Comparison of ENCODE assay signal across 8 mouse cellular contexts in the genomic region with DNA sequence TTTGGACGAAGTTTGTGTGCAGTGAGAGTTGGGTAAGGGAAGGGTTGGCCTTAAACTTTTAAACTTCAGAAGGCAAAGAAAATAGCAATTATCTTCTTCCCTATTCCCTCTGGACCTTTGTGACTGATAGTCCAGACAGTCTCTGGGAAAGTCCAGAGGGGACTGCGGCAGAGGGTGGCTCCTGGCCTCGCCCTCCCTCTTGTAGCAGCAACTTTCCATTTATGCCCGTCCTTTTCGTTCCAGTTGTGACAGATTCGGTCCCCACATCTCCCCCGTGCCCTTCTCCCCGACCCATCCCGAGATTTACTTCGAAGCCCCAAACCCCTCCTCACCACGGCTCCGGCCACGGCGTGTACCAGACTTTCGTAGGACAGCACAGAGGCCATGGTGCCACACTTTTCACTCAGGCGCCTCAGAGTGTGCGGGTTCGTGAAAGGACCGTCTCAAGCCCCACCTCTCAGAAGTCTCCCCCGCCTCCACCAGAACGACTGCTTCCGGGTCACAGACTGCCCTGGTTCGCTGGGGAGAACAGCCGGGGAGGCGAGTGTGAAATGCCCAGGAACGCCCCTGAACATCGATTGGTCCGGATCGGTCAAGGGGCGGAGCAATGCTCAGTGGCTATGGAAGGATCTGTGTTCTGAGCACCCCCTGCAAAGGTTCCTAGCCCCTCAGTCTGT. TPM values are rescaled to one million over a fixed set of nuclear protein-coding genes. Genes with fewer than 3 reads are reported as not detected.
DNase-seq lines count a peak whose midpoint lies in the region; ATAC-seq lines count a peak whose summit lies in the region.

A gene (minus strand): TSS at position 468 of the 677 bp plus-strand sequence.

- peak within 1 kb of the TSS; percentile 87 for H3K4me3 ChIP-seq in brown adipose tissue, adult 24 weeks (ENCODE audit: insufficient read depth, low read depth, low read length)
- H3K4me3 ChIP-seq in heart, embryonic 14.5 days (ENCODE audit: control insufficient read depth in 1 of 2, insufficient read depth in 1 of 2, low read depth in 1 of 2, low read length in 2 of 2), result peak within 1 kb of the TSS; percentile 70 to 93
- peak within 1 kb of the TSS; percentile 79 for H3K4me3 ChIP-seq in liver, embryonic 13.5 days (replicated peaks)
- H3K4me3 ChIP-seq in stomach, embryonic 16.5 days (replicated peaks; ENCODE audit: low read length), result peak within 1 kb of the TSS; percentile 69

- H3K27ac ChIP-seq in brown adipose tissue, adult 24 weeks (replicated peaks; ENCODE audit: low read depth, low read length), result peak within 1 kb of the TSS; percentile 90
- H3K27ac ChIP-seq in heart, embryonic 14.5 days (replicated peaks in 1 of 2; ENCODE audit: control insufficient read depth in 1 of 2, insufficient read depth in 1 of 2, low read depth in 2 of 2, low read length in 2 of 2), result peak within 1 kb of the TSS; percentile 81 to 82
- H3K27ac ChIP-seq in liver, embryonic 13.5 days, result peak within 1 kb of the TSS; percentile 88
- peak within 1 kb of the TSS; percentile 90 for H3K27ac ChIP-seq in stomach, embryonic 16.5 days (ENCODE audit: low read length)

- H3K4me2 ChIP-seq in heart, embryonic 14.5 days (ENCODE audit: low read length), result peak within 1 kb of the TSS; percentile 93
- H3K4me2 ChIP-seq in liver, embryonic 13.5 days, result peak within 1 kb of the TSS; percentile 86
- peak within 1 kb of the TSS; percentile 92 for H3K4me2 ChIP-seq in stomach, embryonic 16.5 days (ENCODE audit: low read depth, low read length)

- peaks cover 4% of the 10 kb centered on the region; the same call in 1 of the 2 replicates for H3K4me1 ChIP-seq in brown adipose tissue, adult 24 weeks (ENCODE audit: control insufficient read depth, insufficient read depth, insufficient read length, low read length)
- peaks cover 0 to 22% of the 10 kb centered on the region in 2 experiments; a peak in 3 of 4 replicates for H3K4me1 ChIP-seq in heart, embryonic 14.5 days (ENCODE audit: control insufficient read depth in 2 of 2, insufficient read depth in 2 of 2, low read length in 2 of 2)
- H3K4me1 ChIP-seq in liver, embryonic 13.5 days (replicated peaks), result peaks cover 57% of the 10 kb centered on the region
- H3K4me1 ChIP-seq in stomach, embryonic 16.5 days (ENCODE audit: control insufficient read depth, insufficient read depth, low read length), result peaks cover 14% of the 10 kb centered on the region

- under 1% methylated on average over 30 of the region's 30 CpGs for WGBS in heart, embryonic 14.5 days
- under 1% methylated on average over 30 of the region's 30 CpGs for WGBS in liver, embryonic 13.5 days (ENCODE audit: insufficient replicate concordance)
- WGBS in stomach, embryonic 16.5 days, result under 1% methylated on average over 30 of the region's 30 CpGs

- H3K9ac ChIP-seq in heart, embryonic 14.5 days (ENCODE audit: low read length), result peak within 1 kb of the TSS; percentile 83
- H3K9ac ChIP-seq in liver, embryonic 13.5 days, result peak within 1 kb of the TSS; percentile 86
- H3K9ac ChIP-seq in stomach, embryonic 16.5 days (ENCODE audit: low read length), result peak within 1 kb of the TSS; percentile 81

- peaks cover 29% of the 10 kb centered on the region for H3K36me3 ChIP-seq in heart, embryonic 14.5 days (ENCODE audit: control insufficient read depth, insufficient read depth, low read length)
- peaks cover 9% of the 10 kb centered on the region; the same call in 1 of the 2 replicates for H3K36me3 ChIP-seq in liver, embryonic 13.5 days
- H3K36me3 ChIP-seq in stomach, embryonic 16.5 days (ENCODE audit: control insufficient read depth, insufficient read depth, low read length), result no peaks in the 10 kb centered on the region; the same call in 1 of the 2 replicates

- peak; percentile 96 for DNase-seq in CD4-positive, CD25-positive, alpha-beta regulatory T cell, adult 2 months (ENCODE audit: low read depth, low spot score)
- peak; percentile 89 for DNase-seq in fibroblast of lung, adult 2 months (ENCODE audit: low read depth)
- peak; percentile 96 for DNase-seq in kidney, postnatal 14 days
- peak; percentile 93 for DNase-seq in liver, embryonic 13.5 days
- peak; percentile 96 for DNase-seq in neural tube, embryonic 10.5 days (ENCODE audit: extremely low spot score, low spot score)

- peak; percentile 99 for ATAC-seq in heart, embryonic 14.5 days (ENCODE audit: insufficient number of reproducible peaks, insufficient read depth, low FRiP score, low read depth)
- peak; percentile 98 for ATAC-seq in liver, embryonic 13.5 days (ENCODE audit: low read depth)
- ATAC-seq in stomach, embryonic 16.5 days (ENCODE audit: insufficient read depth, low FRiP score), result peak; percentile 99

- H3K27me3 ChIP-seq in heart, embryonic 14.5 days (ENCODE audit: control insufficient read depth, insufficient read depth, low read length), result no peaks in the 10 kb centered on the region
- H3K27me3 ChIP-seq in liver, embryonic 13.5 days, result no peaks in the 10 kb centered on the region
- no peaks in the 10 kb centered on the region for H3K27me3 ChIP-seq in stomach, embryonic 16.5 days (ENCODE audit: control insufficient read depth, insufficient read depth, low read length)

- H3K9me3 ChIP-seq in heart, embryonic 14.5 days (ENCODE audit: control insufficient read depth, low read length), result no peaks in the 10 kb centered on the region
- H3K9me3 ChIP-seq in liver, embryonic 13.5 days (replicated peaks), result no peaks in the 10 kb centered on the region
- H3K9me3 ChIP-seq in stomach, embryonic 16.5 days (replicated peaks; ENCODE audit: control insufficient read depth, low read length), result no peaks in the 10 kb centered on the region

RNA-seq across cellular contexts. Expression of the gene that starts here (rescaled TPM):
- 109 and 113 TPM in 2 replicates for polyA plus RNA-seq in brown adipose tissue, adult 24 weeks (2012; ENCODE audit: insufficient read depth, insufficient read length, missing spikeins)
- 54.9 and 56.4 TPM in 2 replicates for polyA plus RNA-seq in heart, embryonic 14.5 days (2014; fragmentation: Nextera tagmentation; extraction: Ambion mirVana)
- polyA plus RNA-seq in liver, embryonic 13.5 days (2015; fragmentation: Nextera tagmentation; extraction: Ambion mirVana), result 44.9 and 49.5 TPM in 2 replicates
- 104 and 106 TPM in 2 replicates for polyA plus RNA-seq in stomach, embryonic 16.5 days (2015; fragmentation: Nextera tagmentation; extraction: Ambion mirVana)

Comparison
In these comparisons a context has a peak if more than half of its experiments do, and no peak if none do; other contexts are left out.
1. Peak in every context shown above with its lines: DNase-seq, ATAC-seq, H3K4me3 ChIP-seq and H3K27ac ChIP-seq.